Mouse (Mus musculus): Measurements from ENCODE around the gene Ppp1r27.
"Not testable (repeated sequence)": the region's sequence is repeated elsewhere in the genome, so short reads cannot be mapped to it uniquely, and the experiment has no call there.

The Ppp1r27 gene

DNA sequence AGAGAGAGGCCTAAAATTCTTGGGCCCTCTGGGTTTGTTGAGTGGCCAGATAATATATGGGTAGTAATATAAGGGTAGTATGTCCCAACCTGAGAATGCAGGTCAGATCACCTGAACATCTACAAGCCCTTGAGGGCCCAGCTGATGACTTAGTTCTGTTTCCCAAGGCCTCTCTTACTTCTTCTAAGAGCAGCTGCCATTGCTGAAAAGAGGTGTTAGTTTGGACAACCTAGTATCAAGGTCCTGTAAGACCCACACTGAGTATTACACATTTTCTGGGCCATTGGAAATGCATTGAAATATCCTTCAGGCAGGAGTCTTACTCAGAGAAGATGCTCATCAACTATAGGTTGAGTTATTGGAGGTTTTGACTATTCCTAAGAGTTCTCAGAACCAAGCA, 25.0 kb upstream of the Ppp1r27 start:
- DNase-seq (ENCODE audit: extremely low spot score, low spot score), result no peak

DNA sequence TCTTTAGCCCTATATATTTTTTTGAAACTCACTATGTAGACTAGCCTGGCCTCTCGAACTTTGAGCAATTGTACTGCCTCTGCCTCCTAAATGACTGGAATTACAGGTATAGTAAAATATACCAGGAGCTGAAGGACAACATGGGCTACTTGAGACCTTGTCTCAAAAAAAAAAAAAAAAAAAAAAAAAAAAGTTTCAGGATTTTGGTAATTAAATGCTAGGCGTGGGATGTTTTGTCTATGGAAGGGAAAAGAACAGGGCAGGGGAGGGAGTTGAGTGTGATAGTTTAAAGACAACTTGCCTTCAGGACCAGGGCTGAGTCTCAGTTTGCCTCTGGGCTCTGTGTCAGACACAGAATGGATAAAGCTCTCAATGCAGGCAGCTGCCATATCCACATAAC, 24.1 kb upstream of the Ppp1r27 start:
- no peak for DNase-seq (ENCODE audit: extremely low spot score, low spot score)

GRCm38 (mm10) chr11:120574278-120574600, 23.3 kb upstream of the Ppp1r27 start:
- no peak for DNase-seq (ENCODE audit: extremely low spot score, low spot score)

GRCm38 (mm10) chr11:120573585-120574277, 22.8 kb upstream of the Ppp1r27 start:
- peak; percentile 38 for DNase-seq (ENCODE audit: extremely low spot score, low spot score)

DNA sequence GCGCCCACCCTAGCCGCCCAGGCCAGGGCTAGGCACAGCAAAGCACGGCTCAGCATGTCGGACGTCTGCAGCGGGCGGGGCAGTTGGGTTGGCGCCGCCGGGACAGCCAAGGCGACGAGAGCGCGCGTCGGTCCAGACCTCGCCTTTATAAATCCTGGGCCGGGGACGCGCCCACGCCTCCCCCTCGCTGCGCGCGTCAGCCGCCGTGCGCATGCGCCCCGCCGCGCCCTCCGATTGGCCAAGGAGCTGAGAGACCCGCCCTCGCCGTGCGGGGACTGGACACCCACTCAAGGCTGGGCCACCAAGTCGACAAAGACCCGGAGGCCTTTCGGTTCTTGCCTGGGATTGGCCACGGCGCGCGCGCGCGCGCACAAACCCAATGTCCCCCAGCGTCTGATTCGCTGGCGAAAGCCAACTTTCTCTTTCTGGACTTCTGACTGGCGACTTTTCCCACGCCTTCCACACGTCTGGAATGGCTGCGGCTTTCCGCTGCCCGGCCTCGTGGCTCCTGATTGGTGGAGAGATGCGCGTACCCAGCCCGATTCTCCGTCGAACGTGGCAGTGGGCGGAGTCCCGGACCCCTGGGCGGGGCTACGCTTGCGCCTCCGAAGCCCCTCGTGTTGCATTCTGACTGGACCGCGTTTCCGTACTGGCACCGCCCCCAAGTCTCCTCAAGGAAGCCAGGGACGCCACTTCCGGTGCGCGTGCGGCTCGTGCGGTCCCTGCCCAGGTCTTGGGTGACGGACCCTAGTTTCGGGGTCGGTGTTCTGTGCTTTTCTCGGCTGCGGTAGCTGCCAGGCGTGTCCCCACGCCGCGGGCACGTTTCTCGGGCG, 22.0 kb upstream of the Ppp1r27 start, which contains the start of gene P4hb:
Gene P4hb, minus strand, starts transcription at position 502 of the 833 bp plus-strand sequence.
- peak; percentile 99 for DNase-seq (ENCODE audit: extremely low spot score, low spot score)

DNA sequence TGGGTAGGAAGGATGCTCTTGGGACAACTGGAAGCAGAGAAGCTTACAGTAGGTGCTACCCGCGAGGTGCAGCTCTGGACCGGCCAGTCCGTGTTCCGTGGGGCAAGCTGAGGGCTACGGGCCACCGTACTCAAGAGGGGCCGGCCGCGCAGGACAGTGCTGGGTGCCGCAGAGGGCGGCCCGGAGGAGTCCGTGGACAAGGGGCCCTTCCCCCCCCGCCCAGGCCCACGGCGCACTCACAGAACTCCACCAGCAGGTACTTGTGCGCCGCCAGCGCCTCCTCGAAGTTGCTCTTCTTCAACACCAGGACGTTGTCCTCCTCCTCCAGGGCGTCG, 21.5 kb upstream of the Ppp1r27 start:
- no peak for DNase-seq (ENCODE audit: extremely low spot score, low spot score)

DNA sequence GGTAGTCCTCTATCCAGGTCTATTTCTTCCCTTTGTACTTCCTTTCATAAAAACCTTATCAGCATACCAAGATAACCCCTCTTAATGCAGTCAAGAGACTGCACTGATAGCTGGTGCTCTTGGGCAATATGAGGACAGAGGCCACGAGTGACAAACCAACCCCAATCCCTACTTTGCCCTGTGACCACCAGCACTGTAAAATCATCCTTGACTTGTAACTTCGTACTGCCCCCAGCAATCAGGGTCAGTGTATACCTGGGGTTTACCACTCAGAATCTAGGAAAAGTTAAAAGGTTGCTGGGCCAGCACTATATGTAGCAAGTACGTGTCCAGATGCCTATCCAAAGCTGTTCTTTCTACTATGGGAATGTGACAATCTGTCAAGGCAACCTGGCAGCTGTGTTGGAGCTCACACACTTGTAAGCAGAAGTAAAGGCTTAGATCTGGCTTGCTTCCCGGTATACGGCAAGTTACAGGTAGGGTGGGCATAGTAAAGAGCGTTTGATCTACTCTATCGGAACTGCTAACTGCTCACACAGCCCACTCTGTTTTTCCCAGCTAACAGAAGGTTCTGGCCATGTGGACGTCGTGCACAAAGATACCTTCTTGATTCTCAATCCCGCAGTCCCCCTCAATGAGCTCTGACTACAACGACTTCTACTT, 21.0 kb upstream of the Ppp1r27 start:
- DNase-seq (ENCODE audit: extremely low spot score, low spot score), result no peak

- DNase-seq (ENCODE audit: extremely low spot score, low spot score), result no peak
These were observed 20.2 kb upstream of the Ppp1r27 start for GRCm38 (mm10) chr11:120571122-120571521.

- DNase-seq (ENCODE audit: extremely low spot score, low spot score), result no peak
These were observed 17.4 kb upstream of the Ppp1r27 start for GRCm38 (mm10) chr11:120568324-120568723.

GRCm38 (mm10) chr11:120565114-120565513, 14.2 kb upstream of the Ppp1r27 start:
- DNase-seq (ENCODE audit: extremely low spot score, low spot score), result no peak

GRCm38 (mm10) chr11:120562949-120563348, 12.0 kb upstream of the Ppp1r27 start:
- no peak for DNase-seq (ENCODE audit: extremely low spot score, low spot score)

- DNase-seq (ENCODE audit: extremely low spot score, low spot score), result no peak
These were observed 10.2 kb upstream of the Ppp1r27 start for GRCm38 (mm10) chr11:120560952-120561728.

- not testable (repeated sequence) for DNase-seq (ENCODE audit: extremely low spot score, low spot score)
These were observed 7.9 kb upstream of the Ppp1r27 start for GRCm38 (mm10) chr11:120558843-120559242.

- DNase-seq (ENCODE audit: extremely low spot score, low spot score), result no peak
These were observed 4.3 kb upstream of the Ppp1r27 start for GRCm38 (mm10) chr11:120555260-120555659.

DNA sequence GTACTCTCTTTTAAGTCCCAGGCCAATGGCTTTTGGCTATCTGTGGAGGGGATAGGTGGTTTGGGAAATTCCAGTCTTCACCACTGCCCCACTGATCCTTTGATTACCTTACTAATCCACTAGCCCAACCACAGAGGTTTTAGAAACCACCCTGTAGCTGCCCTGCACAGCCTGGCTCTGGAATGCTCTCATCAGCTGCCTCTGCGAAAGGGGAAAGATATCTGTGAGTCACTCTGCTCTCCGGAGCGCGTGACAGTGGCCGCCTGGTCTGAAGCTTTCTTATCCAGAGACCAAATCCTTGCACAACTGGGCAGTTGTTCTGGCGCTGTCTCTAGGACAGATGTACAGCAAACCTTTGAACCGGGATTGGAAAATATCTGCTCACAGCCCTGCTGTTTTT, 3.9 kb upstream of the Ppp1r27 start:
- no peak for DNase-seq (ENCODE audit: extremely low spot score, low spot score)

- no peak for DNase-seq (ENCODE audit: extremely low spot score, low spot score)
These were observed 1.8 kb upstream of the Ppp1r27 start for GRCm38 (mm10) chr11:120552736-120553135.

DNA sequence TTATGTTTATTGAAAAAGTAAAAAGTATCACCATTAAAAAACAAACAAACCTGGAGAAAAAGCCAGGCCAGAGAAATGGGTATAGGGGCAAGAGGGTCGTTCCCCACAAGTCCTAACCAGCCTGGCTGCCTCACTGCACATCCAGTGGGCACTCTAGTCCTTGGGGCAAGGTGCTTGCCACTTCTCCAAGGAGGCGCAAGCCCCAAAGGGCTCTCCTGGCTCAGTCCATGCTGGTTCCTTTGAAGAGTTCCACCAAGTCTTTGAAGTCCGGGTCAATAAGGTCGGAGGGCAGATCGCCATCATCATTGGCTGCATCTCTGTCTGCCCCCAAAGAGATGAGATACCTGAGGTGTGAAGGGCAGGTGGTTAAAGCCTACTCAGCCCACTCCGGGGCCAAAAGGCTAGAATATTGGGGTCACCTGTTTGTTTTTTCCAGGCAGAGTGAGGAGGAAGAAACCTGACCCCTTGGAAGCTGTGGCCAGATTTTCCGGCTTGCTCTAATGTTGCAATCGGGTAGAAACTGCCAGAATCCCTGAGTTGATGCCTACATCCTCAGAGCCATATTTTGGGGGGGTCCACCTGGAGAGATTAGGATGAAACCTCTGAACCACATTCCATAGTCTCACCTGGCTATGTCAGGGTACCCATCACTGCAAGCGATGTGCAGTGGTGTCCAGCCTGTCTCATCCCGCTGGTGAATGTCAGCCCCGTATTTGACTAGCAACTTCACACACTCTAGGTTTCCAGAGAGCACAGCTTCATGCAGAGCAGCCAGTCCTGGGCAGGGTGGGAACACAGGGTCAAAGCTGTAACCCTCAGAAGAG, 734 bp downstream of the Ppp1r27 start:
- no peak for DNase-seq (ENCODE audit: extremely low spot score, low spot score)

- DNase-seq (ENCODE audit: extremely low spot score, low spot score), result peak; percentile 89
These were observed 1.6 kb downstream of the Ppp1r27 start, which contains the start of gene Mcrip1 for GRCm38 (mm10) chr11:120549168-120549945. TSS of gene Mcrip1 (minus strand) at chr11:120549727.

GRCm38 (mm10) chr11:120548786-120549167, 2.2 kb downstream of the Ppp1r27 start:
- DNase-seq (ENCODE audit: extremely low spot score, low spot score), result no peak

- DNase-seq (ENCODE audit: extremely low spot score, low spot score), result no peak
These were observed 2.7 kb downstream of the Ppp1r27 start for GRCm38 (mm10) chr11:120548214-120548613.
